Mouse (Mus musculus): Measurements from ENCODE around the gene Pard6b. TPM values are rescaled to one million over a fixed set of nuclear protein-coding genes. Genes with fewer than 3 reads are reported as not detected.
A peak's percentile ranks its signal among the peaks of the same experiment; 100 is the strongest.
"Not testable (repeated sequence)": the region's sequence is repeated elsewhere in the genome, so short reads cannot be mapped to it uniquely, and the experiment has no call there.

Pard6b gene
- total RNA-seq, 1 experiment from 2014 or later = 1.3 TPM

DNA sequence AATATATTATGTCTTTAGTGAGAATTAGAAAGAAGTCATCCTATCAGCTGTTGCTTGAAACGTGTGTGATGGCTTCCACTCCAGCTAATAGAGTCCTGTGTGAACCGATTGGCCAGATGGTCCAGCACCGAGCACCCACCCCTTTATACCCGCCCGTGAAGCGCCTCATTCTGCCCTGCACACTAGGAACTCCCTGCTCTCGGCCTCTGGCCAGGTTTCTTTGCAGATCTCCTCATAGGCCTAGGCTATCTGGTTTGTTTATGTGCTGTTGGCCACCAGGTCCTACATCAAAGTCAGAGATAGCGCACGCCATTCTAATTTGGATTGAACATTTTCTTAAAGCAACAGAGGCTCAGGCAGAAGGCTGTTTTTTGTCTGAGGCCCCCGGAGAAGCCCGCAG, 10.8 kb downstream of the Pard6b start:
- no peak for ATAC-seq (ENCODE audit: extremely low read depth, insufficient number of reproducible peaks, low FRiP score, poor library complexity, severe bottlenecking)

GRCm38 (mm10) chr2:168093077-168093476, 12.3 kb downstream of the Pard6b start:
- no peak for ATAC-seq (ENCODE audit: extremely low read depth, insufficient number of reproducible peaks, low FRiP score, poor library complexity, severe bottlenecking)

GRCm38 (mm10) chr2:168095077-168095476, 14.3 kb downstream of the Pard6b start:
- no peak for ATAC-seq (ENCODE audit: extremely low read depth, insufficient number of reproducible peaks, low FRiP score, poor library complexity, severe bottlenecking)

DNA sequence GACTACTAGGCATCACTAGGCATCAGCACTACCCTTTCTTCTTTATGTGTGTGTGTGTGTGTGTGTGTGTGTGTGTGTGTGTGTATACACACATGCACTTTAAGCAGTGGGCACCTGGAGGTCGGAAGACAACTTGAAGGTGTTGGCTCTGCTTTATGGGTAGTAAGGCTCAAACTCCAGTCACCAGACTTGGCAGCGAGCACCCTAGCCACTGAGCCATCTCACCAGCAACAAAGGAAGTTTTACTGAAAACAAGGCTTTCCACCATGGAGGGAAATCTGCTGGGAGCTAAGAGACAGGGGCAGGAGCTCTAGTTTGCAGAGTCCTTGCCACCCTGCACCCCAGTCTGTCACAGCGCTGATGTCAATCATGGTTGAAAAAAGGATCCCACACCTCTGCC, 15.7 kb downstream of the Pard6b start:
- ATAC-seq (ENCODE audit: extremely low read depth, insufficient number of reproducible peaks, low FRiP score, poor library complexity, severe bottlenecking) = no peak

- ATAC-seq (ENCODE audit: extremely low read depth, insufficient number of reproducible peaks, low FRiP score, poor library complexity, severe bottlenecking) = peak; percentile 34; the same call in 1 of the 2 replicates
These were observed 17.2 kb downstream of the Pard6b start for GRCm38 (mm10) chr2:168098040-168098439.

DNA sequence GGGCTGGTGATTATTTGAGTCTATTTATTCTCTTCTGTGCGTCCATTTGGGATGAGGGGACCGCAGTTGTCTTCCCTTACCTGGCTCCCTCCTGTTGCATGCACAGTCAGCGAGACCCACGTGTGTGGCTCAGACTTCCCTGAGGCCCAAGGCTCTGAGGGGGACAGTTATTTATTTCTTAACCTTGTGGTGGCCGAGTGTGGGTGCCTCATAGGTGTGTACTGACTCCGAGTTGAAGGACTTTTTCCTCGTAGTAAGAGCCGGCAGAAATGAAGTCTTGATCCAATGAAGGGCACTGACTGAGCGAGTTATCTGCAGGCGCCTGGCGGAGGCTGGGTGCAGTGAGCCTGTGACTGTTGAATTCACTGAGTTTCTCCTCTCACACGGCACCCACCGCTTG, 19.2 kb downstream of the Pard6b start:
- ATAC-seq (ENCODE audit: extremely low read depth, insufficient number of reproducible peaks, low FRiP score, poor library complexity, severe bottlenecking) = no peak

GRCm38 (mm10) chr2:168101805-168102204, 21.0 kb downstream of the Pard6b start:
- ATAC-seq (ENCODE audit: extremely low read depth, insufficient number of reproducible peaks, low FRiP score, poor library complexity, severe bottlenecking) = no peak

DNA sequence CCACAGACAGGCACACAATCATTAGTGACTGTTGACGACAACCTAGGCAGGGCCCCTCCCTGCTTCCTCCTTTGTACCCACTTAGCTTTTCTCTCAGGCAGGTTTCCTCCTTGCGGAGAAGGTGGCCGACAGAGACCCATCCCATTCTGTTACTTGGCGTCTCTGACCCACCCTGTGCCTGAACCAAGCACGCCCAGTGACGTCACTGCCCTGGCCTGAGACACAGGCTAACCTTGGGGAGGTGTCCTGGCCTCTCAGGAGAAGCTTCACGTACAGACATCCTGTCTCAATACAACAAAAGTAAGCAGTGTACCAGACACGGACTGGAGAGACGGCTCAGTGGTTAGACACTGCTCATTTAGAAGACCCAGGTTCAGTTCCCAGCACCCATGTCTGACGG, 22.5 kb downstream of the Pard6b start:
- no peak for ATAC-seq (ENCODE audit: extremely low read depth, insufficient number of reproducible peaks, low FRiP score, poor library complexity, severe bottlenecking)

DNA sequence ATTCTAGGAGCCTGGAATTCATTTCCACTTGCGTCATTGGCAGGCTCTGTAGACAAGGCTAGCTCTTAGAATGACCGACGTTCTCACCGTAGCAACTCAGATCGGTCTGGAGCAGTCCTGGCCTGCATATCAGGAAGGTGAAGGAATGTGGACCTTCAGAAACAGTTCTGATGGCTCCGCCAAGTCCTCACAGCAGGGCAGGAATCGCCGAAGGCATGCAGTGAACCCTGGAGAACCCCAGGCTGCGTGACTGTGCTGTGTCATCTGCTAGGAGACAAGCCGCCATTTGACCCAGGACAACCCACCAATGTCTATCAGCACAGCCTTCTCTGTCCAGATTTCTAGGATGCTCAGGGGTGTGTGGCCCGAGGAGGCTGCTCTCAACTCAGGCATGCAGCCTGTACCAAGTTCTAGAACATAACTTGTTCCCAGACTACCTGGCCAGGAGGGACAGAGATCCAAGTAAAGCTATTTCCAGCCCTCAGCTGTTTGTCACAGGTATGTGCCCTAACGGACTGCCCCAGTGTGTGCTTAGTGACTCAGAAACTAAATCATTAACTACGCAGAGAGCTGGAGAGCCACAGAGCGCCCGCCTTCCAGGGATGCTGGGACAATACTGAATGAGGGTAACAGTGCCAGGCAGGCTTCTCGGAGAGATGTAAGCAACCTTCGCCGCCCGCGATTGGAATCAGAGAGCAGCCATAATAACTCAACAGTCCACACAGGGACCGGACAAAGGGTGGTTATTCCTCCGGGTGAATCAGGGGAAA, 23.8 kb downstream of the Pard6b start:
- ATAC-seq (ENCODE audit: extremely low read depth, insufficient number of reproducible peaks, low FRiP score, poor library complexity, severe bottlenecking) = no peak

GRCm38 (mm10) chr2:168105271-168105670, 24.5 kb downstream of the Pard6b start:
- no peak for ATAC-seq (ENCODE audit: extremely low read depth, insufficient number of reproducible peaks, low FRiP score, poor library complexity, severe bottlenecking)

DNA sequence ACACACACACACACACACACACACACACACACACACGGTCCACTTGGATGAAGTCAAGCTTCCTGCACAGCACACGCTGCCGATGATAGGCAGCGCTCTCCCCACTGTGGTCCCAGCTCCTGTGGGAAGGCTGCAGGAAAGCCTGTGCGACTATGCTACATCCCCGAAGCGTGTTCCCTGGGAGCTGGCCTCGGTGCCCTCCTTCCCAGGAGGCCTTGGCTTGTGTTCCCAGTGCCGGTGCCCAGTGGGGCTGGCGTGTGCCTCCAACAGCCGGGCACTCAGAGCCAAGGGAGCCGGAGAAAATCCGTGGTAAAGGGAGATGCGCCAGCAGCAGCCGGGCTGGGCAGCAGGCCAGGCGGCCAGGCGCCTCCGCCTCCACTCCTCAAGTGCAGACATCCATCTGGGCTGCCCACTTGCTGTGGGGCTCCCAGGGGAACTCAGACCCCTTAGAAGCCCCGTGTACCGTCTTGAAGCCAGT, 25.9 kb downstream of the Pard6b start:
- no peak for ATAC-seq (ENCODE audit: extremely low read depth, insufficient number of reproducible peaks, low FRiP score, poor library complexity, severe bottlenecking)

- no peak for ATAC-seq (ENCODE audit: extremely low read depth, insufficient number of reproducible peaks, low FRiP score, poor library complexity, severe bottlenecking)
These were observed 26.6 kb downstream of the Pard6b start for GRCm38 (mm10) chr2:168107356-168107755.

- not testable (repeated sequence) for ATAC-seq (ENCODE audit: extremely low read depth, insufficient number of reproducible peaks, low FRiP score, poor library complexity, severe bottlenecking)
These were observed 27.1 kb downstream of the Pard6b start for GRCm38 (mm10) chr2:168107901-168108300.

DNA sequence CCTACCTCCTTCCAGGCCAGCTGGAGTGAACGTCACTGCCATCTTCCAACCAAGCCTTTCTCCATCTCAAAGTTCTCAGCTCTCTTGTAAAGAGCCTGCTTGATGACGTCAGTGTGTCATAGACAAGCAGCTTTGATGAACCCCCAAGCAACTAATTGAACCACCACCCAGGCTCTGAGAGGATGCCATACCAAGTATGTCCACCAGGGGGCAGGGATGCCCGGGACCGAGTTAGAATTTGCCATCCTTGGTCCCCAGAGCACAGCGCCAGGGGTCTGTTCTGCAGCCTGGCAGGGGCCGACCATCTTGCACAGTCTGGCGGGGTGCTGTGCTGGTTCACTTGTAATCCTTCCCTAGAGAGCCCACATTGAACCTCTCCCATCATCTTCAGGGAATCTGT, 31.1 kb downstream of the Pard6b start:
- peak; percentile 63 for ATAC-seq (ENCODE audit: extremely low read depth, insufficient number of reproducible peaks, low FRiP score, poor library complexity, severe bottlenecking)

DNA sequence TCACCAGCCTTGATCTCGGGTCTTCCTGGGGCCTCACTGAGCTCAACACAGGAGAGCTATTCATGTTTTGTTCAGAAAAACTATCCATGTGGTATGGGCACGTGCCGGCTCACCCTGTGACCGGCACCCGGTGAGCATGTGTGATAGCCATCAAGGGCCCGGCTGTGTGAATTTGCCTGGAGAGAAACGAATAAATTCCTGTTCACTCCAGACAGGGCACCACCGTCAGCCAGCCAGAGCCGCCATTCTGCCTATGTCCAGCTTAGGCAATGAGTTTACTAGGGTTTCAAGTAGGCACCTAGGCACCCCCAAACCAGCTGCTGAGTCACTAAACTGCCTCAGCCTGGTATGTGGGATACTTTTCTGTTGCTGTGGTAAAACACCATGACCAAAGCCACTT, 32.5 kb downstream of the Pard6b start:
- no peak for ATAC-seq (ENCODE audit: extremely low read depth, insufficient number of reproducible peaks, low FRiP score, poor library complexity, severe bottlenecking)

GRCm38 (mm10) chr2:168113692-168114091, 32.9 kb downstream of the Pard6b start:
- no peak for ATAC-seq (ENCODE audit: extremely low read depth, insufficient number of reproducible peaks, low FRiP score, poor library complexity, severe bottlenecking)

GRCm38 (mm10) chr2:168114699-168115350, 34.0 kb downstream of the Pard6b start:
- ATAC-seq (ENCODE audit: extremely low read depth, insufficient number of reproducible peaks, low FRiP score, poor library complexity, severe bottlenecking) = no peak

DNA sequence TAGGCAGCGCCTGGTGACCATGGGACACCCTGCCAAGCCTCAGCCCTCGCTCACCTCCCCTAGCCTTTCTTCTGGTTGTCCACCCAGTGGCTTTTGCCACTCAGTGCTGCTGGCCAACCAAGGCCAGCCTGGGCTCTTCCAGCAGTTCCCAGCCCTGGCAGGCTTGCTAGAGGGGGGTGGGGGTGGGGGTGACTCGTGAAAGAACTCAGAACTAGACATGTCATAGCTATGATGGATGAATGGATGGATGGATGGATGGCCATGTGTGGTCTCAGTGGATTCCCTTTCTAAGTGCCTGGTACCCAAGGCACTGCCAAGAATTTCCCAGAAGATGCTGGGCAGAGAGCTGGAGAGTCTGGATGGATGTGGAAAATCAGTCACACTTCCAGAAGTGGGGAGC, 35.0 kb downstream of the Pard6b start:
- ATAC-seq (ENCODE audit: extremely low read depth, insufficient number of reproducible peaks, low FRiP score, poor library complexity, severe bottlenecking) = no peak

- peak; percentile 33; the same call in 1 of the 2 replicates for ATAC-seq (ENCODE audit: extremely low read depth, insufficient number of reproducible peaks, low FRiP score, poor library complexity, severe bottlenecking)
These were observed 36.3 kb downstream of the Pard6b start for GRCm38 (mm10) chr2:168117147-168117546.

- no peak for ATAC-seq (ENCODE audit: extremely low read depth, insufficient number of reproducible peaks, low FRiP score, poor library complexity, severe bottlenecking)
These were observed 36.7 kb downstream of the Pard6b start for GRCm38 (mm10) chr2:168117553-168117952.

All from neutrophil, adult 5-6 weeks (primary cell).